Mouse (Mus musculus) liver, postnatal 0 days (tissue): Measurements from ENCODE around the gene Memo1. TPM values are rescaled to one million over a fixed set of nuclear protein-coding genes. Genes with fewer than 3 reads are reported as not detected.

Experiments used
- ATAC-seq: fragments of 200-750 bp; cut with Nextera tagmentation; 2 replicates; pipeline ENCODE4 v1.8.0; 2017; ENCODE audit warnings: mild to moderate bottlenecking, moderate library complexity
- DNase-seq: peaks from one replicate; pipeline ENCODE4 v3.0.0-alpha.2; 2016
- H3K27ac ChIP-seq: fragments of 300-500 bp; sonication (generic); 2 replicates; pipeline ENCODE4 v1.5.1; 2014; ENCODE audit warnings: antibody characterized with exemption, moderate library complexity, mild to moderate bottlenecking, low read depth
- H3K27me3 ChIP-seq: fragments of 300-500 bp; sonication (generic); 2 replicates; pipeline ENCODE4 v1.6.1; 2014; ENCODE audit warnings: low read length, control low read depth, mixed read lengths; ENCODE audit not compliant: insufficient read depth
- H3K36me3 ChIP-seq: fragments of 300-500 bp; sonication (generic); replicated peaks from 2 replicates; pipeline ENCODE4 v1.6.1; 2014; ENCODE audit warnings: mild to moderate bottlenecking, control low read depth, low read length, moderate library complexity, mixed read lengths; ENCODE audit not compliant: insufficient read depth
- H3K4me1 ChIP-seq: fragments of 300-500 bp; sonication (generic); 2 replicates; pipeline ENCODE4 v1.6.1; 2014; ENCODE audit warnings: antibody characterized with exemption, mild to moderate bottlenecking, control low read depth; ENCODE audit not compliant: insufficient read depth
- H3K4me2 ChIP-seq: fragments of 300-500 bp; sonication (generic); 2 replicates; pipeline ENCODE4 v1.6.1; 2014; ENCODE audit warnings: low read depth, mild to moderate bottlenecking, low read length, moderate library complexity, mixed read lengths
- H3K4me3 ChIP-seq: fragments of 300-500 bp; sonication (generic); 2 replicates; pipeline ENCODE4 v1.5.1; 2014; ENCODE audit warnings: low read depth, low read length
- H3K9ac ChIP-seq: fragments of 300-500 bp; sonication (generic); replicated peaks from 2 replicates; pipeline ENCODE4 v1.6.1; 2014; ENCODE audit warnings: mild to moderate bottlenecking, moderate library complexity
- H3K9me3 ChIP-seq: fragments of 300-500 bp; sonication (generic); 2 replicates; pipeline ENCODE4 v1.6.1; 2016; ENCODE audit warnings: mild to moderate bottlenecking, control low read depth, low read length, mixed read lengths
- CTCF ChIP-seq: sonication (generic); IDR thresholded peaks from 2 replicates; pipeline ENCODE4 v1.5.1; 2016; ENCODE audit warnings: antibody characterized with exemption, low read depth
- EP300 ChIP-seq: IDR thresholded peaks from 2 replicates; pipeline ENCODE4 v1.6.1; 2016; ENCODE audit warnings: antibody characterized with exemption, low read depth, mild to moderate bottlenecking
- WGBS: fragments of 180-500 bp; shearing (Covaris S2); extraction: QIAGEN DNeasy Blood & Tissue Kit; methylation state at CpG from one replicate; pipeline ENCODE4 v1.1.7; 2014; ENCODE audit not compliant: insufficient replicate concordance; 5-methylcytosine and 5-hydroxymethylcytosine counted together
- polyA plus RNA-seq: library from polyadenylated mRNA; unstranded; fragments of >200 nt; fragmentation: Nextera tagmentation; extraction: Ambion mirVana; gene quantifications from 2 replicates; pipeline ENCODE4 v1.2.1, GENCODE M21; 2015

Memo1 gene
- polyA plus RNA-seq, 1 experiment from 2014 or later: 67.9 TPM

- Histone ChIP-seq H3K9me3 (0 out of 2 replicates have a peak, but pooled peaks cover 5% of the 10 kb centered on the region), H3K4me1 (peaks cover 58% of the 10 kb centered on the region), H3K27me3 (no peaks in the 10 kb centered on the region), H3K4me2 (peak overlapping the region; percentile 48), H3K36me3 (peaks cover 3% of the 10 kb centered on the region; the same call in 1 of the 2 replicates), H3K4me3 (no peak overlapping the region), H3K27ac (peak overlapping the region; percentile 85), H3K9ac (no peak overlapping the region)
- WGBS: 66% methylated on average over 11 of the region's 11 CpGs
- TF ChIP-seq CTCF (peak; percentile 56), EP300 (peak; percentile 100)
- ATAC-seq (peak; percentile 92), DNase-seq (no peak)
Measured at GRCm38 (mm10) chr17:74267415-74268180, 27.7 kb downstream of the Memo1 start.

- Histone ChIP-seq H3K4me3 (no peak overlapping the region), H3K4me2 (no peak overlapping the region), H3K27ac (no peak overlapping the region; the same call in 1 of the 2 replicates), H3K9ac (no peak overlapping the region; the same call in 1 of the 2 replicates), H3K36me3 (peaks cover 3% of the 10 kb centered on the region; the same call in 1 of the 2 replicates), H3K9me3 (0 out of 2 replicates have a peak, but pooled peaks cover 5% of the 10 kb centered on the region), H3K4me1 (peaks cover 42% of the 10 kb centered on the region), H3K27me3 (no peaks in the 10 kb centered on the region)
- DNase-seq (no peak), ATAC-seq (no peak)
- TF ChIP-seq EP300 (no peak), CTCF (no peak)
- 30% methylated on average over 1 of the region's 1 CpGs for WGBS
Measured at GRCm38 (mm10) chr17:74265636-74266035, 29.7 kb downstream of the Memo1 start.

- Histone ChIP-seq H3K4me1 (peaks cover 42% of the 10 kb centered on the region), H3K27ac (no peak overlapping the region; the same call in 1 of the 2 replicates), H3K9ac (no peak overlapping the region; the same call in 1 of the 2 replicates), H3K36me3 (peaks cover 3% of the 10 kb centered on the region; the same call in 1 of the 2 replicates), H3K4me2 (no peak overlapping the region), H3K9me3 (0 out of 2 replicates have a peak, but pooled peaks cover 5% of the 10 kb centered on the region), H3K27me3 (no peaks in the 10 kb centered on the region), H3K4me3 (no peak overlapping the region)
- ATAC-seq (no peak), DNase-seq (no peak)
- no peak for TF ChIP-seq EP300
- no peak for TF ChIP-seq CTCF
- 27% methylated on average over 5 of the region's 5 CpGs for WGBS
Measured at GRCm38 (mm10) chr17:74265156-74265505, 30.2 kb downstream of the Memo1 start.

GRCm38 (mm10) chr17:74264333-74265155 lies 30.8 kb downstream of the Memo1 start:
- ATAC-seq (no peak), DNase-seq (no peak)
- H3K4me2 ChIP-seq: no peak overlapping the region

GRCm38 (mm10) chr17:74262415-74262814 lies 32.9 kb downstream of the Memo1 start:
- TF ChIP-seq CTCF (no peak), EP300 (no peak)
- peaks cover 5% of the 10 kb centered on the region; the same call in 1 of the 2 replicates for H3K36me3 ChIP-seq
- H3K4me3 ChIP-seq: no peak overlapping the region
- no peak overlapping the region for H3K4me2 ChIP-seq
- H3K9ac ChIP-seq: no peak overlapping the region
- DNase-seq (no peak), ATAC-seq (no peak)
- WGBS: 80% methylated on average over 3 of the region's 3 CpGs
- H3K4me1 ChIP-seq: peaks cover 32% of the 10 kb centered on the region
- H3K9me3 ChIP-seq: no peaks in the 10 kb centered on the region
- H3K27ac ChIP-seq: no peak overlapping the region
- H3K27me3 ChIP-seq: no peaks in the 10 kb centered on the region

More at GRCm38 (mm10) chr17:74264333-74265155, 30.8 kb downstream of the Memo1 start:
- 67% methylated on average over 3 of the region's 3 CpGs for whole genome bisulfite sequencing
- no peaks in the 10 kb centered on the region for H3K27me3 ChIP-seq
- no peak for TF ChIP-seq CTCF
- no peak for TF ChIP-seq EP300
- H3K36me3 ChIP-seq: peaks cover 3% of the 10 kb centered on the region; the same call in 1 of the 2 replicates
- peak overlapping the region; percentile 8; the same call in 1 of the 2 replicates for H3K27ac ChIP-seq
- no peak overlapping the region for H3K4me3 ChIP-seq
- H3K9ac ChIP-seq: no peak overlapping the region
- H3K9me3 ChIP-seq: 0 out of 2 replicates have a peak, but pooled peaks cover 5% of the 10 kb centered on the region
- H3K4me1 ChIP-seq: peaks cover 37% of the 10 kb centered on the region

GRCm38 (mm10) chr17:74245284-74245683 lies 50.0 kb downstream of the Memo1 start:
- Histone ChIP-seq H3K27ac (no peak overlapping the region), H3K9me3 (no peaks in the 10 kb centered on the region), H3K4me2 (no peak overlapping the region), H3K27me3 (no peaks in the 10 kb centered on the region), H3K4me1 (peaks cover 3% of the 10 kb centered on the region), H3K36me3 (peaks cover 12% of the 10 kb centered on the region), H3K9ac (no peak overlapping the region), H3K4me3 (no peak overlapping the region)
- no peak for TF ChIP-seq CTCF
- no peak for TF ChIP-seq EP300
- 77% methylated on average over 1 of the region's 1 CpGs for WGBS
- DNase-seq (no peak), ATAC-seq (no peak)
